Mouse (Mus musculus): Measurements from ENCODE around the gene Pycr1. TPM values are rescaled to one million over a fixed set of nuclear protein-coding genes. Genes with fewer than 3 reads are reported as not detected.

The Pycr1 gene
- polyA plus RNA-seq, 1 experiment from 2014 or later = 18.5 TPM

DNA sequence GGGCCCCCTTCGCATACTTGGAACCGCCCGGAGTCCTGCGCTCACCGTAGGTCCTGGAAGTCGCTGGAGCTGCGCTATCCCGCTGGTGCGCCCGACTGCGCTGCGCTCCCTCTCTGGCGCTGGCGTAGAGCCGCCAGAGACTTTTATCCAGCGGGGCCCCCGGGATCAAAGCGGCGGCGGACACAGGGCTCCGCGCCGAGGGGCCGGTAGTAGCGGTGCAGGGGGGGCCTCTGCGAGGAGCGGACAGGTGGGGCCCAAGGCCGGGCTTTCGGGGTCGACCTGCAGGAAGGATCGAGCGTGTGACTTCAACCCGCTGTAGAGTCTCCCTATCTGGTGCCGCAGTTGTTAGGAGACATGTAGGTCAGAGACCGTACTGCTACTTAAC lies 17.5 kb upstream of the Pycr1 start, which contains the start of gene Notum:
Gene Notum, minus strand, starts transcription at position 100 of the 385 bp plus-strand sequence.
- no peak for ATAC-seq (replicated peaks; ENCODE audit: low FRiP score)
- DNase-seq (ENCODE audit: low spot score) = no peak

GRCm38 (mm10) chr11:120660301-120661075 lies 16.9 kb upstream of the Pycr1 start:
- ATAC-seq (replicated peaks; ENCODE audit: low FRiP score) (no peak; the same call in 1 of the 2 replicates), DNase-seq (ENCODE audit: low spot score) (peak; percentile 51)
- Histone ChIP-seq H3K4me3 (ENCODE audit: low read depth, low read length) (peak overlapping the region; percentile 50), H3K27me3 (replicated peaks; ENCODE audit: control insufficient read depth, insufficient read depth, low read length) (peaks cover 92% of the 10 kb centered on the region), H3K9ac (ENCODE audit: low read depth, low read length) (0 out of 2 replicates have a peak overlapping the region, but pooled peaks have one; percentile 20), H3K4me2 (peak overlapping the region; percentile 70), H3K27ac (ENCODE audit: low read depth, low read length) (no peak overlapping the region), H3K9me3 (ENCODE audit: control insufficient read depth, low read length) (no peaks in the 10 kb centered on the region), H3K4me1 (replicated peaks; ENCODE audit: control insufficient read depth, insufficient read depth, low read length) (peaks cover 19% of the 10 kb centered on the region), H3K36me3 (ENCODE audit: control insufficient read depth, insufficient read depth, low read length) (no peaks in the 10 kb centered on the region)
- WGBS = 1% methylated on average over 91 of the region's 95 CpGs

More for the DNA sequence above, 17.5 kb upstream of the Pycr1 start, which contains the start of gene Notum:
- H3K27me3 ChIP-seq (replicated peaks; ENCODE audit: control insufficient read depth, insufficient read depth, low read length) = peaks cover 93% of the 10 kb centered on the region
- H3K36me3 ChIP-seq (ENCODE audit: control insufficient read depth, insufficient read depth, low read length) = no peaks in the 10 kb centered on the region
- peak within 1 kb of the TSS; percentile 70 for H3K4me2 ChIP-seq
- 0 out of 2 replicates have a peak within 1 kb of the TSS, but pooled peaks have one; percentile 20 for H3K9ac ChIP-seq (ENCODE audit: low read depth, low read length)
- no peak within 1 kb of the TSS for H3K27ac ChIP-seq (ENCODE audit: low read depth, low read length)
- H3K4me3 ChIP-seq (ENCODE audit: low read depth, low read length) = peak within 1 kb of the TSS; percentile 50
- 2% methylated on average over 35 of the region's 35 CpGs for WGBS
- H3K9me3 ChIP-seq (ENCODE audit: control insufficient read depth, low read length) = no peaks in the 10 kb centered on the region
- peaks cover 19% of the 10 kb centered on the region for H3K4me1 ChIP-seq (replicated peaks; ENCODE audit: control insufficient read depth, insufficient read depth, low read length)

- Histone ChIP-seq H3K36me3 (ENCODE audit: control insufficient read depth, insufficient read depth, low read length) (no peaks in the 10 kb centered on the region), H3K9ac (ENCODE audit: low read depth, low read length) (no peak overlapping the region), H3K9me3 (ENCODE audit: control insufficient read depth, low read length) (no peaks in the 10 kb centered on the region), H3K4me2 (peak overlapping the region; percentile 70), H3K4me3 (ENCODE audit: low read depth, low read length) (peak overlapping the region; percentile 50), H3K27ac (ENCODE audit: low read depth, low read length) (no peak overlapping the region), H3K27me3 (replicated peaks; ENCODE audit: control insufficient read depth, insufficient read depth, low read length) (peaks cover 84% of the 10 kb centered on the region), H3K4me1 (replicated peaks; ENCODE audit: control insufficient read depth, insufficient read depth, low read length) (peaks cover 19% of the 10 kb centered on the region)
- ATAC-seq (replicated peaks; ENCODE audit: low FRiP score) = no peak
- WGBS = 6% methylated on average over 50 of the region's 50 CpGs
- peak; percentile 48 for DNase-seq (ENCODE audit: low spot score)
Observed at GRCm38 (mm10) chr11:120659509-120660300, 16.1 kb upstream of the Pycr1 start.

DNA sequence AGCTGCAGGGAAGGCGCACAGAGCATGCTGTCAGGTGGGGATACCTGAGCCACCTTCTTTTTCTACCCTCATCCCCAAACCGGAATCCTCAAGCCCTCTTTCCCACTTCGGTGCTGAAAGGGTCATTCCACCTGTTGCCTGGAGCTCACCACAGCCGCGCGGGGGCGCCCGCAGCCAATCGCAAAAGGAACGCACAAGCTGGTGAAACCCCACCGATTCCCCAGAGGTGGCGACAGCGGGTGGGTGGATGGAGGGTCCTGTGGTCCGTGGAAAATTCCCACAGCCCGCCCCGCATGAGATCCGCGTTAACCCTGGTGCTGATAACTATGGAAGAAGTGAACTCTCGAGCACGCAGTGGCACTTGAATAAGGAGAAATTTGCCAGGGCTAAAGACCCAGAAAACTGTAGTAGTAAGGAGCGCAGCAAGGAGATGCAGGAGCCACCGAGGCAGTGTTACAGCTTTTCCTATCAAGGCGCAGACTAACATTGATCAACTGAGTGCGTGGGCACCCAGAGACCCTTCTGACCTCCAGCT lies 15.4 kb upstream of the Pycr1 start:
- H3K9me3 ChIP-seq (ENCODE audit: control insufficient read depth, low read length) = no peaks in the 10 kb centered on the region
- peak overlapping the region; percentile 31; the same call in 1 of the 2 replicates for H3K4me2 ChIP-seq
- ATAC-seq (replicated peaks; ENCODE audit: low FRiP score) (peak; percentile 41; the same call in 1 of the 2 replicates), DNase-seq (ENCODE audit: low spot score) (peak; percentile 71)
- peak overlapping the region; percentile 10; the same call in 1 of the 2 replicates for H3K4me3 ChIP-seq (ENCODE audit: low read depth, low read length)
- WGBS = 4% methylated on average over 24 of the region's 24 CpGs
- H3K27ac ChIP-seq (ENCODE audit: low read depth, low read length) = no peak overlapping the region
- peaks cover 19% of the 10 kb centered on the region for H3K4me1 ChIP-seq (replicated peaks; ENCODE audit: control insufficient read depth, insufficient read depth, low read length)
- H3K36me3 ChIP-seq (ENCODE audit: control insufficient read depth, insufficient read depth, low read length) = no peaks in the 10 kb centered on the region
- peaks cover 80% of the 10 kb centered on the region for H3K27me3 ChIP-seq (replicated peaks; ENCODE audit: control insufficient read depth, insufficient read depth, low read length)
- H3K9ac ChIP-seq (ENCODE audit: low read depth, low read length) = no peak overlapping the region

DNA sequence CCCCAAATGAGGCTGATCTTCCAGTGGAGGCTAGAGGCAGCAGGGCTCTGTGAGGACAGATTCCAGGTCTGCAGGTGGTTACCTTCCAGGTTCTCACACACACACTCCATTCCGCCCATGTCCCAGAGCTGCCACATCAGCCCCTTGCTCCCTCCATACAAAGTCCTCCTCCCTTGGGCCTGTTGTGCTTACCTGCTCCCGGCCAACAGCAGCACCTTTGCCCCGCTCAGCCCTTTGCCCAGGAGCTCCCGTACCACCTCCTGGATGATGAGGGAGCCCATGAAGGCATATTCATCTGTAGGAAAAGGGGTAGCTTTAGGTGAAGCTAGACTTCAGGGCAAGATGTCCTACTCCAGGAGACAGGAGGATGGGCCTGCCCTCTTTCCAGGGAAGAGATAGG lies 13.7 kb upstream of the Pycr1 start:
- Histone ChIP-seq H3K27me3 (replicated peaks; ENCODE audit: control insufficient read depth, insufficient read depth, low read length) (peaks cover 64% of the 10 kb centered on the region), H3K4me1 (replicated peaks; ENCODE audit: control insufficient read depth, insufficient read depth, low read length) (peaks cover 19% of the 10 kb centered on the region), H3K4me2 (no peak overlapping the region), H3K27ac (ENCODE audit: low read depth, low read length) (no peak overlapping the region), H3K9ac (ENCODE audit: low read depth, low read length) (no peak overlapping the region), H3K36me3 (ENCODE audit: control insufficient read depth, insufficient read depth, low read length) (no peaks in the 10 kb centered on the region), H3K9me3 (ENCODE audit: control insufficient read depth, low read length) (no peaks in the 10 kb centered on the region), H3K4me3 (ENCODE audit: low read depth, low read length) (no peak overlapping the region)
- WGBS = 81% methylated on average over 4 of the region's 4 CpGs
- ATAC-seq (replicated peaks; ENCODE audit: low FRiP score) (no peak), DNase-seq (ENCODE audit: low spot score) (no peak)

- H3K4me2 ChIP-seq = no peak overlapping the region
- DNase-seq (ENCODE audit: low spot score) (no peak), ATAC-seq (replicated peaks; ENCODE audit: low FRiP score) (no peak)
- peaks cover 38% of the 10 kb centered on the region for H3K27me3 ChIP-seq (replicated peaks; ENCODE audit: control insufficient read depth, insufficient read depth, low read length)
- peaks cover 3% of the 10 kb centered on the region; the same call in 1 of the 2 replicates for H3K4me1 ChIP-seq (replicated peaks; ENCODE audit: control insufficient read depth, insufficient read depth, low read length)
- H3K4me3 ChIP-seq (ENCODE audit: low read depth, low read length) = no peak overlapping the region
- H3K36me3 ChIP-seq (ENCODE audit: control insufficient read depth, insufficient read depth, low read length) = no peaks in the 10 kb centered on the region
- H3K9ac ChIP-seq (ENCODE audit: low read depth, low read length) = no peak overlapping the region
- H3K9me3 ChIP-seq (ENCODE audit: control insufficient read depth, low read length) = no peaks in the 10 kb centered on the region
- 59% methylated on average over 3 of the region's 3 CpGs for WGBS
- H3K27ac ChIP-seq (ENCODE audit: low read depth, low read length) = no peak overlapping the region
Observed at GRCm38 (mm10) chr11:120654741-120655140, 11.2 kb upstream of the Pycr1 start.

DNA sequence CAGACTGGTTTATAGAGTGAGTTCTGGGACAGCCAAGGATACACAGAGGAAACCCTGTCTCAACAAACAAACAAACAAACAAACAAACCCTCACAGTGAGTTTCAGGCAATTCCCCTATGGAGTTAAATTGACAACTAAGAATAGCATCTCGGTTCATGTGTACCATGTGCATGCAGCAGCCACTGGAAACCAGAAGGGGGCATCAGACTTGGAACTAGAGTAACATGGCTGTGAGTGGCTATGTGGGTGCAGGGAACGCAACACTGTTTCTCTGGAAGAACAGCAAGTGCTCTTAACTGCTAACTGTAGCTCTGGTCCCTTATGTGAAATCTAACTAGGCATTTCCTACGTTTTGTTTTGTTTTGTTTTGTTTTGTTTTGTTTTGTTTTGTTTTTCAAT lies 8.3 kb upstream of the Pycr1 start:
- peaks cover 17% of the 10 kb centered on the region; the same call in 1 of the 2 replicates for H3K27me3 ChIP-seq (replicated peaks; ENCODE audit: control insufficient read depth, insufficient read depth, low read length)
- no peak for ATAC-seq (replicated peaks; ENCODE audit: low FRiP score)
- peaks cover 11% of the 10 kb centered on the region for H3K4me1 ChIP-seq (replicated peaks; ENCODE audit: control insufficient read depth, insufficient read depth, low read length)

DNA sequence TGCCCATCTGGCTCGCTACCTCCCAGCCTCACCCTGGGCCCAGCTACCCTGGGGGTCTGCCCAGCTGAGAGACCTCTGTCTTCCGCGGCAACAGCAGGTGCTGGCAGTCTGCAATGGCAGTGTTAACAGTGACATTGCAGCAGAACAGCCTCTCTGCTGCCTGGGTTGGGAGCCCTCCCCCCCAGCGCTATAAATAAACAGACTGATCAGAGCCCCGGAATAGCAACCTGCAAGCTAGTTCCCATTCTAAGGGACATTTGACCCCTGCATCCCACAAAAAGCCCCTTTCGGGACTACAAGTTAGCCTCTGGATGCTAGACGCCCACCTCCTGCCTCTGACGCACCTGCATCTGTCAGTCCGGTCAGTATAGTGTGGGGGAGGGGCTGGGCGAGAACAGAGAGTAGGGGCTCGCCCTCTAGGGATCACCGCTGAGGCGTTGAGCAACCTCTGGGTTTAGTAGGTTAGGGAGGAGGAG lies 4.5 kb upstream of the Pycr1 start, which contains the start of gene Myadml2:
Gene Myadml2, minus strand, starts transcription at position 158 of the 476 bp plus-strand sequence.
- Histone ChIP-seq H3K27me3 (replicated peaks; ENCODE audit: control insufficient read depth, insufficient read depth, low read length) (peaks cover 9% of the 10 kb centered on the region; the same call in 1 of the 2 replicates), H3K4me1 (replicated peaks; ENCODE audit: control insufficient read depth, insufficient read depth, low read length) (peaks cover 16% of the 10 kb centered on the region), H3K9me3 (ENCODE audit: control insufficient read depth, low read length) (no peaks in the 10 kb centered on the region), H3K36me3 (ENCODE audit: control insufficient read depth, insufficient read depth, low read length) (no peaks in the 10 kb centered on the region), H3K27ac (ENCODE audit: low read depth, low read length) (no peak within 1 kb of the TSS), H3K4me2 (peak within 1 kb of the TSS; percentile 71), H3K4me3 (ENCODE audit: low read depth, low read length) (peak within 1 kb of the TSS; percentile 39), H3K9ac (ENCODE audit: low read depth, low read length) (peak within 1 kb of the TSS; percentile 56)
- WGBS = 9% methylated on average over 13 of the region's 13 CpGs
- DNase-seq (ENCODE audit: low spot score) (peak; percentile 65), ATAC-seq (replicated peaks; ENCODE audit: low FRiP score) (no peak)

More for the DNA sequence above, 8.3 kb upstream of the Pycr1 start:
- no peak overlapping the region for H3K27ac ChIP-seq (ENCODE audit: low read depth, low read length)
- no peak overlapping the region for H3K4me2 ChIP-seq
- no peak for DNase-seq (ENCODE audit: low spot score)
- WGBS = 60% methylated on average over 3 of the region's 3 CpGs
- H3K36me3 ChIP-seq (ENCODE audit: control insufficient read depth, insufficient read depth, low read length) = no peaks in the 10 kb centered on the region
- H3K4me3 ChIP-seq (ENCODE audit: low read depth, low read length) = no peak overlapping the region
- no peaks in the 10 kb centered on the region for H3K9me3 ChIP-seq (ENCODE audit: control insufficient read depth, low read length)
- H3K9ac ChIP-seq (ENCODE audit: low read depth, low read length) = no peak overlapping the region
